ENCODE assay signal across 29 mouse cellular contexts in the genomic region with DNA sequence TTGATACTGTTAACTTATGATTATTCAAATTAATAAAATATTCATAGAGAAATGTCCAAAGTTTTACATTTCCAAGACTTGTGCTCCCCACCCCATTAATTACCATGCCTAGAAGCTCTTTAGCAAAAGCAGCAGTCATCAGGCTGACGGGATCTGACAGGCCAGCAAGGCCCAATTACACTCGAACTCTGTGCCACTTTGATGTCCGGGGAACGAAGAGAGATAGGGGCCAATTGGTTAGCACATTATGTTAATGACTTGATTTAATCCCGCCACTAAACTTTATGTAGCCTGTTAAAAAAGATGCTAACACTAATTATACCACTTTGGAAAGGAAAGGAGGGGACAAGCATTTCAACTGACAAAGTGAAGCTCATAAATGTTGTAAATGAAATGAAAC. TPM values are rescaled to one million over a fixed set of nuclear protein-coding genes. Genes with fewer than 3 reads are reported as not detected.
DNase-seq lines count a peak whose midpoint lies in the region; ATAC-seq and TF ChIP-seq lines count a peak whose summit lies in the region.
"Had no signal": no experiment of that assay in that cellular context is flagged by ENCODE, and none has a peak within 500 bp of the region (broad histone marks: within the 10 kb centered on the region; RNA-seq: fewer than 3 reads in every experiment).

No protein-coding gene starts in this region.

- no peaks in the 10 kb centered on the region for H3K4me1 ChIP-seq in forebrain, embryonic 11.5 days (replicated peaks; ENCODE audit: control insufficient read depth, insufficient read depth, low read length)
- peaks cover 14% of the 10 kb centered on the region for H3K4me1 ChIP-seq in forebrain, embryonic 13.5 days
- no peaks in the 10 kb centered on the region for H3K4me1 ChIP-seq in midbrain, embryonic 14.5 days (ENCODE audit: control insufficient read depth, insufficient read depth, low read length)
- H3K4me1 ChIP-seq in midbrain, postnatal 0 days (ENCODE audit: insufficient read depth, low read length), result no peaks in the 10 kb centered on the region
- H3K4me1 ChIP-seq: embryonic facial prominence, embryonic 13.5 days had no signal

- WGBS in forebrain, embryonic 11.5 days, result 44% methylated on average over 5 of the region's 5 CpGs
- 21% methylated on average over 5 of the region's 5 CpGs for WGBS in forebrain, embryonic 13.5 days
- WGBS in midbrain, embryonic 14.5 days, result 39% methylated on average over 5 of the region's 5 CpGs
- WGBS in midbrain, postnatal 0 days, result 42% methylated on average over 5 of the region's 5 CpGs

- H3K9me3 ChIP-seq in forebrain, embryonic 11.5 days (ENCODE audit: control insufficient read depth, low read length), result no peaks in the 10 kb centered on the region
- H3K9me3 ChIP-seq in forebrain, embryonic 13.5 days (replicated peaks), result no peaks in the 10 kb centered on the region
- no peaks in the 10 kb centered on the region for H3K9me3 ChIP-seq in midbrain, embryonic 14.5 days (ENCODE audit: control insufficient read depth, low read length)
- no peaks in the 10 kb centered on the region for H3K9me3 ChIP-seq in midbrain, postnatal 0 days (ENCODE audit: low read length)
- H3K9me3 ChIP-seq: embryonic facial prominence, embryonic 10.5 days; embryonic facial prominence, embryonic 13.5 days; forebrain, embryonic 15.5 days; G1E; heart, embryonic 10.5 days; heart, embryonic 13.5 days had no signal

- H3K9ac ChIP-seq in forebrain, embryonic 11.5 days (ENCODE audit: low read length), result no peak overlapping the region
- H3K9ac ChIP-seq in forebrain, embryonic 13.5 days, result no peak overlapping the region
- no peak overlapping the region for H3K9ac ChIP-seq in midbrain, embryonic 14.5 days (replicated peaks; ENCODE audit: low read length)
- H3K9ac ChIP-seq in midbrain, postnatal 0 days (replicated peaks; ENCODE audit: low read length, poor library complexity, severe bottlenecking), result no peak overlapping the region
- H3K9ac ChIP-seq: embryonic facial prominence, embryonic 13.5 days; forebrain, embryonic 15.5 days; heart, embryonic 13.5 days; hindbrain, embryonic 14.5 days had no signal

- TF ChIP-seq CTCF in midbrain, postnatal 0 days (IDR thresholded peaks at IDR 0.05), result no peak

- H3K27ac ChIP-seq in forebrain, embryonic 11.5 days (ENCODE audit: low read depth, low read length), result no peak overlapping the region
- no peak overlapping the region for H3K27ac ChIP-seq in forebrain, embryonic 13.5 days
- no peak overlapping the region for H3K27ac ChIP-seq in midbrain, embryonic 14.5 days (replicated peaks; ENCODE audit: low read depth, low read length)
- no peak overlapping the region for H3K27ac ChIP-seq in midbrain, postnatal 0 days (ENCODE audit: low read depth, low read length)
- H3K27ac ChIP-seq: embryonic facial prominence, embryonic 10.5 days; embryonic facial prominence, embryonic 13.5 days; forebrain, embryonic 15.5 days; heart, adult 2 months; heart, embryonic 10.5 days; heart, embryonic 13.5 days; hindbrain, embryonic 14.5 days; hindbrain, postnatal 0 days had no signal

- H3K4me2 ChIP-seq in forebrain, embryonic 11.5 days (ENCODE audit: low read depth, low read length, severe bottlenecking), result no peak overlapping the region
- H3K4me2 ChIP-seq in forebrain, embryonic 13.5 days, result no peak overlapping the region
- H3K4me2 ChIP-seq in midbrain, embryonic 14.5 days (ENCODE audit: low read length), result no peak overlapping the region
- H3K4me2 ChIP-seq in midbrain, postnatal 0 days (ENCODE audit: low read depth, low read length, poor library complexity, severe bottlenecking), result no peak overlapping the region
- H3K4me2 ChIP-seq: embryonic facial prominence, embryonic 13.5 days; forebrain, embryonic 15.5 days; heart, embryonic 13.5 days; hindbrain, embryonic 14.5 days had no signal

- H3K27me3 ChIP-seq in forebrain, embryonic 11.5 days (ENCODE audit: control insufficient read depth, insufficient read depth, low read length), result no peaks in the 10 kb centered on the region
- no peaks in the 10 kb centered on the region for H3K27me3 ChIP-seq in forebrain, embryonic 13.5 days
- no peaks in the 10 kb centered on the region for H3K27me3 ChIP-seq in midbrain, embryonic 14.5 days (ENCODE audit: control insufficient read depth, insufficient read depth, low read length)
- H3K27me3 ChIP-seq in midbrain, postnatal 0 days (ENCODE audit: insufficient read depth, low read length), result no peaks in the 10 kb centered on the region
- H3K27me3 ChIP-seq: CH12.LX; embryonic facial prominence, embryonic 13.5 days; forebrain, embryonic 15.5 days; heart, embryonic 13.5 days had no signal

- DNase-seq in forebrain, embryonic 11.5 days (ENCODE audit: low spot score), result no peak
- peak; percentile 53 for DNase-seq in midbrain, embryonic 14.5 days
- DNase-seq in midbrain, postnatal 0 days (ENCODE audit: low spot score), result no peak
- peak; percentile 85 for DNase-seq in retina, postnatal 1 day
- no peak for DNase-seq in cerebellum, postnatal 10 days
- DNase-seq: adrenal gland, adult 2 months; adrenal gland, postnatal 14 days; B cell, adult 2 months; cerebellum, adult 11-12 months; cerebellum, adult 8-10 months; cerebellum, postnatal 14 days; embryo, embryonic 11 days; gastrocnemius, postnatal 10 days; gastrocnemius, postnatal 36 days; heart, adult 2 months; heart, postnatal 14 days; heart, postnatal 4 days had no signal

- H3K36me3 ChIP-seq in forebrain, embryonic 11.5 days (ENCODE audit: control insufficient read depth, insufficient read depth, low read length), result no peaks in the 10 kb centered on the region
- peaks cover 3% of the 10 kb centered on the region; the same call in 1 of the 2 replicates for H3K36me3 ChIP-seq in forebrain, embryonic 13.5 days (ENCODE audit: poor library complexity, severe bottlenecking)
- 0 out of 2 replicates have a peak, but pooled peaks cover 3% of the 10 kb centered on the region for H3K36me3 ChIP-seq in midbrain, embryonic 14.5 days (ENCODE audit: control insufficient read depth, insufficient read depth, low read length)
- H3K36me3 ChIP-seq in midbrain, postnatal 0 days (ENCODE audit: insufficient read depth, low read length), result no peaks in the 10 kb centered on the region
- H3K36me3 ChIP-seq: forebrain, embryonic 15.5 days; G1E had no signal

- ATAC-seq in forebrain, embryonic 11.5 days (replicated peaks; ENCODE audit: low FRiP score), result peak; percentile 58; the same call in 1 of the 2 replicates
- no peak for ATAC-seq in forebrain, embryonic 13.5 days
- ATAC-seq in midbrain, embryonic 14.5 days (ENCODE audit: low FRiP score, low TSS enrichment), result no peak
- ATAC-seq in midbrain, postnatal 0 days (ENCODE audit: low FRiP score), result no peak
- ATAC-seq: forebrain, embryonic 15.5 days; hindbrain, postnatal 0 days; inflammation-experienced regulatory T-cells, adult 6 months had no signal

- H3K4me3 ChIP-seq in forebrain, embryonic 11.5 days (ENCODE audit: low read depth, low read length), result no peak overlapping the region
- H3K4me3 ChIP-seq in forebrain, embryonic 13.5 days, result no peak overlapping the region
- no peak overlapping the region for H3K4me3 ChIP-seq in midbrain, embryonic 14.5 days (replicated peaks; ENCODE audit: low read depth, low read length)
- no peak overlapping the region for H3K4me3 ChIP-seq in midbrain, postnatal 0 days (ENCODE audit: low read depth, low read length)
- H3K4me3 ChIP-seq: embryonic facial prominence, embryonic 10.5 days; embryonic facial prominence, embryonic 13.5 days; erythroblast, embryonic 14.5 days; forebrain, embryonic 15.5 days; heart, adult 2 months; heart, embryonic 10.5 days; heart, embryonic 13.5 days had no signal

RNA-seq across cellular contexts. Expression of gene Aktip, which starts 41.6 kb away (rescaled TPM):
- 98.8 and 100 TPM in 2 replicates for polyA plus RNA-seq in forebrain, embryonic 11.5 days (2014; fragmentation: Nextera tagmentation; extraction: Ambion mirVana)
- 119 and 122 TPM in 2 replicates for polyA plus RNA-seq in forebrain, embryonic 13.5 days (2015; fragmentation: Nextera tagmentation; extraction: Ambion mirVana)
- 131 and 143 TPM in 2 replicates for polyA plus RNA-seq in midbrain, embryonic 14.5 days (2014; fragmentation: Nextera tagmentation; extraction: Ambion mirVana)
- 133 and 163 TPM in 2 replicates for total RNA-seq in midbrain, postnatal 0 days (2014; rRNA removed)
- 133 and 134 TPM in 2 replicates for polyA plus RNA-seq in midbrain, postnatal 0 days (2015; fragmentation: Nextera tagmentation; extraction: Ambion mirVana)
- polyA plus RNA-seq: erythroblast, embryonic 14.5 days had no signal

Comparison
In these comparisons a context has a peak if more than half of its experiments do, and no peak if none do; other contexts are left out.
1. DNase-seq: peak in midbrain, embryonic 14.5 days (single experiment) and retina, postnatal 1 day (single experiment); none in forebrain, embryonic 11.5 days (single experiment), midbrain, postnatal 0 days (single experiment) and cerebellum, postnatal 10 days (0 of 2).